Mouse (Mus musculus) limb, embryonic 15.5 days (tissue): Measurements from ENCODE around the gene Hes3. TPM values are rescaled to one million over a fixed set of nuclear protein-coding genes. Genes with fewer than 3 reads are reported as not detected.

Experiments
- ATAC-seq: fragments of 200-750 bp; cut with Nextera tagmentation; 2 replicates; pipeline ENCODE4 v1.8.0; 2017; ENCODE audit warnings: low read depth, moderate TSS enrichment; ENCODE audit not compliant: insufficient number of reproducible peaks, low FRiP score, low TSS enrichment
- H3K27ac ChIP-seq: fragments of 300-500 bp; sonication (generic); 2 replicates; pipeline ENCODE4 v1.5.1; 2015; ENCODE audit warnings: moderate library complexity, mild to moderate bottlenecking, inconsistent platforms
- H3K27me3 ChIP-seq: fragments of 300-500 bp; sonication (generic); 2 replicates; pipeline ENCODE4 v1.6.1; 2015; ENCODE audit warnings: inconsistent platforms
- H3K36me3 ChIP-seq: fragments of 300-500 bp; sonication (generic); 2 replicates; pipeline ENCODE4 v1.6.1; 2015; ENCODE audit warnings: inconsistent platforms
- H3K4me1 ChIP-seq: fragments of 300-500 bp; sonication (generic); 2 replicates; pipeline ENCODE4 v1.6.1; 2015; ENCODE audit warnings: inconsistent platforms
- H3K4me2 ChIP-seq: fragments of 300-500 bp; sonication (generic); 2 replicates; pipeline ENCODE4 v1.6.1; 2015; ENCODE audit warnings: mild to moderate bottlenecking, inconsistent platforms
- H3K4me3 ChIP-seq: fragments of 300-500 bp; sonication (generic); 2 replicates; pipeline ENCODE4 v1.5.1; 2015; ENCODE audit warnings: mild to moderate bottlenecking, inconsistent platforms
- H3K9ac ChIP-seq: fragments of 300-500 bp; sonication (generic); 2 replicates; pipeline ENCODE4 v1.6.1; 2015; ENCODE audit warnings: inconsistent platforms
- H3K9me3 ChIP-seq: fragments of 300-500 bp; sonication (generic); 2 replicates; pipeline ENCODE4 v1.6.1; 2016; ENCODE audit warnings: inconsistent platforms
- WGBS: fragments of 180-500 bp; shearing (Covaris S2); methylation state at CpG from one replicate; pipeline ENCODE4 v1.1.7; 2015; 5-methylcytosine and 5-hydroxymethylcytosine counted together
- polyA plus RNA-seq: library from polyadenylated mRNA; unstranded; fragments of >200 nt; fragmentation: Nextera tagmentation; extraction: Ambion mirVana; gene quantifications from 2 replicates; pipeline ENCODE4 v1.2.1, GENCODE M21; 2015

The Hes3 gene
- polyA plus RNA-seq, 1 experiment from 2014 or later: not detected

DNA sequence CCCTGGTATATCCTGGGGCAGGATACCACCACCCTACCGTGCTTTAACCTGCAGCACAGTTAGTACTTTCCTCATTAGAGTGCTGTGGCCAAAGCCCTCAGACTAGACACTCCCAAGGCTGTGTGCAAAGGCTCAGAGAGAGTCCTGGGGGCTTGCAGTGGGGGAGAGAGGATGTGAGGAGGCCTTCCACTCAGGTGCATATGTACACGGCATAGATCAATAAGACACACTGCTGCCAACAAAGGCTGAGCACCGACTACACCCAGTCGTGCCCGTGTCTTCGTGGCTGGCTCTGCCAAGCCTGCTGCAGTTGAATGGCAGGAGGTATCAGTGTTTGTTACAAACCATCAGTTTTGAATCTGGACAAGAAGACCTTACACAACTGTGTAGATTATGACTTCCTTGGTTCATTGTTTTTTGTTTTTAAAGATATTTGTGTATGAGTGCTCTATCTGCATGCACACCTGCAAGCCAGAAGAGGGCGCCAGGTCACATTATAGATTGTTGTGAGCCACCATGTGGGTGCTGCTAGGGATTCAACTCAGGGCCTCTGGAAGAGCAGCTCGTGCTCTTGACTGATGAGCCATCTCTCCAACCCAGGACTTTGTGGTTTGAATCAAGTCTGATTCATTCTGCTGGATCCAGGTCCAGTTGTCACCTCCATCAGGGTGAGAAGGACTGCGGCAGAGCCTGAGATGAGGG, 26.4 kb downstream of the Hes3 start:
- H3K4me1 ChIP-seq: peaks cover 54% of the 10 kb centered on the region
- 88% methylated on average over 9 of the region's 9 CpGs for WGBS
- H3K9ac ChIP-seq: no peak overlapping the region
- no peak for ATAC-seq
- H3K27ac ChIP-seq: no peak overlapping the region
- H3K9me3 ChIP-seq: no peaks in the 10 kb centered on the region
- no peak overlapping the region for H3K4me2 ChIP-seq
- H3K27me3 ChIP-seq: no peaks in the 10 kb centered on the region
- peaks cover 3% of the 10 kb centered on the region for H3K36me3 ChIP-seq
- H3K4me3 ChIP-seq: no peak overlapping the region

DNA sequence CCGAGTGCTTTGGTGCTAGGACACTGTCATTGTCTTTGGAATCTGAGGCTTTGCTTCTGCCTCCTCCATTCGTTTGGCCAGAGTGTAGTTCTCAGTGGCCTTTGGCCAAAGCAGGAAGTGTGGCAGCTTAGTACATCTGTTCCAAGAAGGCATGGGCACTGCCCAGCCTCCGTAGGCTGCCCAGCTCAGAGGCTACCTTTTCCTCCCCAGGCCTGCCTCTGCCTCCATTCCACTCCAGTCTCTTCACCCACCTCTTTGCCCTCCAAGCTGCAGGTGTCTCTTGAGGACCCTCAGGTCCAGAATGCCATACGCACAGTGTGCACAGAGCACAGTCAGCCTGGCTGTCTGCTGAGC, 27.3 kb downstream of the Hes3 start:
- H3K4me2 ChIP-seq: no peak overlapping the region
- H3K4me1 ChIP-seq: peaks cover 54% of the 10 kb centered on the region

DNA sequence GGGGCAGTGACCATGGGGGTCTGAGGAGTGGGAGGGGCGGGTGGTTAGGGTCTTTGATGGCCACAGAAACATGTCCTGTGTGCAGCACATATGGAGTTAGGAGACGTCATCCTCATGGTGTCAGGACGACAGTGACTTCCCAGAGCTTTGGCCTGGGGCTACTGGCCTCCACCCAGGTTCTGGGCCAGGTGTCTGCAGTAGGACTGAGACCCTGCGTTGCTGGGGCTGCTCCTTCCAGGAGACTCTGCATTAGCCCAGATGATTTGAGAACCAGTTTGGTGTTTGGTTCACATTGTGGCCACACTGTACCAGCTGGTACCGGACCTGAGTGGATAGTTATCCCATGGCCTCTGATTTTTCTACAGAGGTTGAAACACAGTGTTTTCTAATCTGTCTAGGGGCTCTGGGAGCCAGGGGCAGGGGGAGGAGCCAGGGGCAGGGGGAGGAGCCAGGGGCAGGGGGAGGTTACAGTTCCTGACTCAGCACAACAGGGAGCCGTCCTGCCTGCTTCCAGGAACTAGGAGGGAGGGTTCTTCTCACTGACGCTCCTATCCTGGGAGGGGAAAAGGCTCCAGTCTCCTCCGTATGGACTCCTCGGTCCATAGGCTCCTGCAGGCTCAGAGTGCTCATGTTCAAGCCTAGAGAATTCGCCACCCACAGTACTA, 27.8 kb downstream of the Hes3 start:
- WGBS: 34% methylated on average over 10 of the region's 10 CpGs
- no peak overlapping the region for H3K4me2 ChIP-seq

More for the DNA sequence above, 27.3 kb downstream of the Hes3 start:
- Histone ChIP-seq H3K4me3 (no peak overlapping the region), H3K9me3 (no peaks in the 10 kb centered on the region), H3K27me3 (no peaks in the 10 kb centered on the region), H3K9ac (no peak overlapping the region), H3K27ac (no peak overlapping the region), H3K36me3 (peaks cover 3% of the 10 kb centered on the region)
- 51% methylated on average over 4 of the region's 4 CpGs for WGBS
- ATAC-seq: no peak

DNA sequence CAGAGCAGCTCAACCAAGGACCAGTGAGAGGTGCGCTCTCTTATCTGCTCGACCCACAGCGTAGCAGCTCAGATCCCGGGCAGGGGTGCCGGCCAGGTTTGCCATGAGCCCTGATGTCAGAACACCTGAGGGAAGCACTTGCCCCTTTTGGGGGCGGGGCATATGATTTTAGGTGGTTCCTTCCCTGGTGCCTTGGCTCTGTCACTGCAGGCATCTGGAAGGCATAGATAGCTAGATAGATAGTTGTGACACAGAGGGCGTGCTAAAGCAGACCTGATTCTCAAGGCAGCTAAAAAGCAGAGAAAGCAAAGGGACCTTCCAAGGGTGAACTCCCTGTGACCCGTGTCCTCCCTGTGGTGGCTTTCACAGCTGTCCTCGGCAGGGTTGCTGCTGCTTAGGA, 28.4 kb downstream of the Hes3 start:
- H3K9me3 ChIP-seq: no peaks in the 10 kb centered on the region
- H3K4me2 ChIP-seq: no peak overlapping the region
- WGBS: 55% methylated on average over 9 of the region's 9 CpGs
- H3K36me3 ChIP-seq: peaks cover 3% of the 10 kb centered on the region
- H3K9ac ChIP-seq: no peak overlapping the region
- H3K27me3 ChIP-seq: no peaks in the 10 kb centered on the region
- no peak for ATAC-seq
- H3K27ac ChIP-seq: no peak overlapping the region
- H3K4me3 ChIP-seq: no peak overlapping the region
- peaks cover 54% of the 10 kb centered on the region for H3K4me1 ChIP-seq

More for the DNA sequence above, 27.8 kb downstream of the Hes3 start:
- Histone ChIP-seq H3K4me1 (peaks cover 54% of the 10 kb centered on the region), H3K27ac (no peak overlapping the region), H3K9me3 (no peaks in the 10 kb centered on the region), H3K27me3 (no peaks in the 10 kb centered on the region), H3K9ac (no peak overlapping the region), H3K36me3 (peaks cover 3% of the 10 kb centered on the region), H3K4me3 (no peak overlapping the region)
- ATAC-seq: no peak

DNA sequence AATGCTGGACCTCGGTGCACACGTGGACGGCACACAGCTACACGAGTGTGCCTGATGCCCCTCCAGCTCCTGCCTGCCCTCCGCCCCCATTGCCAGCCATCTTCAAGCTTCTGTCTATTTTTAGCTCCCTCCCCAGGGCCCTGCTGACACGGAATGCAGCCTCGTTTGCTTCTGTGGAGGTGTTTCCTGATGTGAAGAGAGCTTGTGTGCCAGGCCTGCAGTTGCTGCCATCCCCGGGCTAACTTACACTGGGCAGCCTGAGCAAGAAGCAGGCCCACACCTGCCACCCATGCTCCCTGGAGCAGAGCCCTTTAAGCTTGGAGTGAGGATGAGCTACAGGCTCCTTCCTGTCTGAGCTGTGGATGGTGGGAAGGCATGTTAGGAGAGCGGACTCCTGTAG, 29.3 kb downstream of the Hes3 start:
- H3K4me3 ChIP-seq: no peak overlapping the region
- H3K4me1 ChIP-seq: peaks cover 46% of the 10 kb centered on the region
- H3K27ac ChIP-seq: peak overlapping the region; percentile 7; the same call in 1 of the 2 replicates
- H3K36me3 ChIP-seq: peaks cover 3% of the 10 kb centered on the region
- no peaks in the 10 kb centered on the region for H3K9me3 ChIP-seq
- 56% methylated on average over 9 of the region's 9 CpGs for WGBS
- no peaks in the 10 kb centered on the region for H3K27me3 ChIP-seq
- no peak for ATAC-seq
- no peak overlapping the region for H3K4me2 ChIP-seq
- H3K9ac ChIP-seq: no peak overlapping the region

DNA sequence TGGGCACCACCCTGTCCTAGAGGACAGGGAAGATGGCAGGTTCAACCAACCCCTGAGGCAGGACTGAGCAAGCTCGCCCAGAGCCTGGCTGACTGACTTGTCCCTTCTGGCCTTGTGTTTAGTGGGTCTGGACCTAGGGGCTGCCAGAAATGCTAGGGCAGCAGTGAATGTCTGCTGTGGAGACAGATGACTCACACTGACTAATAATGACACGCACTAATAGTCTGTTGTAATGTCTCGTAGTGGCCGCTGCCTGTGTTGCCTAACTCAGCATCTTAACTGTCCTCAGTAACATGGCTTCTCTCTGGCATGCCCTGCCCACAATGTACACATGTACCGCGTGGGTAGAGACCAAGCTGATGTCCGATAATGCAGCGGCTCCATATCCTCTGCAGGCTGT, 31.0 kb downstream of the Hes3 start:
- Histone ChIP-seq H3K4me2 (no peak overlapping the region), H3K4me1 (peaks cover 36% of the 10 kb centered on the region), H3K4me3 (no peak overlapping the region), H3K9ac (no peak overlapping the region), H3K27me3 (no peaks in the 10 kb centered on the region), H3K9me3 (no peaks in the 10 kb centered on the region), H3K27ac (no peak overlapping the region), H3K36me3 (peaks cover 3% of the 10 kb centered on the region)
- 87% methylated on average over 8 of the region's 8 CpGs for whole genome bisulfite sequencing
- no peak for ATAC-seq

DNA sequence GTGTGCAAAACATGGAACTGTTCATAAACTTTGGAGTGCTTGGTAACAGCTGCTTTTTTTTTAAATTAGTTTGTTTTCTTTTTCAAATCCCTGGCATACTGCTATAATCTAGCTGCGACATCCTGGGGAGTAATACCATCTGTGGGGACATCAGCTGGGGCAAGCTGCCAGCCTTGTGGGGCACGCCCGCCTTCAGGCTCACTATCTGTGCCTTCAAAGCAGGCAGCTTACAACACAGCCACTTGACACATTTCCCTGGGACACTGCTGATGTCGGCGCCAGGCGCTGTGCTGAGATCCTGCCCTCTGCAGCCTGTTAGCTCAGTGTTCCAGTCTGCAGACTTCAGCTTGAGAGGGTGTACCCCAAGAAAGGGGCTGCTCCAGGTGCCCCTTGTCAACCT, 34.4 kb downstream of the Hes3 start:
- ATAC-seq: no peak
- no peaks in the 10 kb centered on the region for H3K9me3 ChIP-seq
- 45% methylated on average over 6 of the region's 6 CpGs for WGBS
- no peak overlapping the region for H3K4me3 ChIP-seq
- no peak overlapping the region for H3K9ac ChIP-seq
- H3K4me1 ChIP-seq: peaks cover 7% of the 10 kb centered on the region
- H3K27me3 ChIP-seq: no peaks in the 10 kb centered on the region
- H3K4me2 ChIP-seq: no peak overlapping the region
- no peak overlapping the region for H3K27ac ChIP-seq
- peaks cover 3% of the 10 kb centered on the region; the same call in 1 of the 2 replicates for H3K36me3 ChIP-seq

DNA sequence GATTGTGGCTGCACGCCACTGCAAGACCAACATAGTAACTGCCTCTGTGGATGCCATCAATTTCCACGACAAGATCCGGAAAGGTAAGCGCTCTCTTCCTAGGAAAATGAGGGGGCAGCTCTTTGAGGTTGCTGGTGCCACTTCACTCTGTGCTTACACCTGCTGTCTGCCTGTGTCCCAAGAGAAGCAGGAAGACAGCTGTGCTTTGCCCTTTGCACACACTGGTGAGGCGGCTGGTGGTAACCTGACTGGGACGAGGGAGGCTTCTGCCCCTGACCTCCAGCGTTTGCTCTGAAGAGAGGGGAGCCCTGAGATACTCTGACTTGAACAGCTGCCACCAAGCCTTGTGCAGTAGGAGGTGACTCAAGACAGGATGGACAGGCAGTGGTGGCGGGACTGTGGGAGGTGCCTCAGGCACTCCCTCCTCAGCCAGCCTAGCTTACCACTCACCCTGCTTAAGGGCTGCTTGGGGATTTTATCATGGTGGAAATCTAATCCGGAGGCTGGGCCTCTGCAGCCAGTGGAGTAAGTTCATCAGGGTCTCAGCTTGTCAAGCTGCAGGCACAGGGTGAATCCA, 38.2 kb downstream of the Hes3 start:
- H3K4me3 ChIP-seq: no peak overlapping the region
- H3K9ac ChIP-seq: no peak overlapping the region
- H3K27me3 ChIP-seq: no peaks in the 10 kb centered on the region
- H3K4me1 ChIP-seq: no peaks in the 10 kb centered on the region; the same call in 1 of the 2 replicates
- WGBS: 77% methylated on average over 9 of the region's 9 CpGs
- no peak overlapping the region for H3K27ac ChIP-seq
- H3K36me3 ChIP-seq: no peaks in the 10 kb centered on the region
- H3K4me2 ChIP-seq: no peak overlapping the region
- ATAC-seq: peak; percentile 62; the same call in 1 of the 2 replicates
- H3K9me3 ChIP-seq: no peaks in the 10 kb centered on the region

DNA sequence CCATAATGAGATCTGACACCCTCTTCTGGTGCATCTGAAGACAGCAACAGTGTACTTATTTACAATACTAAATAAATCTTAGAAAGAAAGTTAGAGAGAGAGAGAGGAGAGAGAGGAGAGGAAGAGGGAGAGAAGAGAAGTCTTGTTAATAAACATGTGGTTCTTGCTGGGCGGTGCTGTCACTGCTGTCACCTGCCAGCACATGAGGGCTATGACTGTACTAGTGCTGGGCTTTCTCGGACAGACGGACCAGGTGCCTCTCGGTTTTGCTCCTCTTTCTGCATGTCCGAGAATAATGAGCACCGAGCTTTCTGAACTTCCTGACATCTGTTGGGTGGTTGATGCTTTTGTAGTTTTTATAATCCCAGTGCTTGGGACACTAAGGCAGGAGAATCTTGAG, 40.8 kb downstream of the Hes3 start:
- Histone ChIP-seq H3K4me2 (no peak overlapping the region), H3K9ac (no peak overlapping the region), H3K4me1 (no peaks in the 10 kb centered on the region), H3K4me3 (no peak overlapping the region), H3K27me3 (no peaks in the 10 kb centered on the region), H3K36me3 (no peaks in the 10 kb centered on the region), H3K9me3 (no peaks in the 10 kb centered on the region), H3K27ac (no peak overlapping the region)
- WGBS: 83% methylated on average over 6 of the region's 6 CpGs
- no peak for ATAC-seq

DNA sequence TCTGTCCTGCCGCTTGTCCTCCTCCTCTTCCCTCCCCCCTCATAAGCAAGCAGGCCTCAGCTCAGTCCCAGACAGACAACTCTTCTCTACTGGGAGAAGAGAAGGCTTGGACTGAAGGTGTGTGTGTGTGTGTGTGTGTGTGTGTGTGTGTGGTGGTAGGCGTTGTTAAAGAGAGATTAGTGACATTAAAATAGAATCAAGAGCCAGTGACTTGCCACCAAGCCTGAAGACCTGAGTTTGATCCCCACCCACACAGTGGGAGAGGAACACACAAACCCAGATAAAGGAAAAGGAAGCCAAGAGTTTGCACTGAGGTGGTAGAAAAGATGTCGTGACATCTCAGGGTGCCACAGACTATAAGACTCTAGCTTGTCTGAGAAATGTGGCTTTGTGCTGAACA, 44.3 kb downstream of the Hes3 start:
- ATAC-seq: no peak
- WGBS: 76% methylated on average over 3 of the region's 3 CpGs
- H3K27me3 ChIP-seq: no peaks in the 10 kb centered on the region
- H3K36me3 ChIP-seq: no peaks in the 10 kb centered on the region
- no peaks in the 10 kb centered on the region for H3K4me1 ChIP-seq
- H3K9ac ChIP-seq: no peak overlapping the region
- H3K4me3 ChIP-seq: no peak overlapping the region
- no peak overlapping the region for H3K4me2 ChIP-seq
- no peaks in the 10 kb centered on the region for H3K9me3 ChIP-seq
- no peak overlapping the region for H3K27ac ChIP-seq

DNA sequence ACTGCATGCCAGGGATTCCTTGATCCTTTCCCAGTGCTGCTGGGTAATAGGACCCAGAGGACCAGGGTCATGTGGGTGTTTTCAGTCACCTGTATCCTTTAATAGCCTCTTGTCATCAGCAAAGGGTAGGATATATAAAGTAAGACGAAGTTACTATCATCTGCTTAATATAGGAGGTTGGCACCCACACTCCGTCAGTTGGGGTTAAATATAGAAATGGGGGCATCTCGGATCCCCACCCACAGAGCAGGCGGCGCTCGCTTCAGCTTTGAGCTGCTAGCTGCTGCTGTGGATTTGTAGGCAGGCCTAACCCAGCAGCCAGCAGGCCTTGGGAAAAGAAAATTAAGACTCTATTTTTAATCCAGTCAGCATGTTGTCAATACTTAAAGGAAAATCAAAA, 45.5 kb downstream of the Hes3 start:
- no peak for ATAC-seq

More for the DNA sequence above, 45.5 kb downstream of the Hes3 start:
- H3K27ac ChIP-seq: no peak overlapping the region
- no peak overlapping the region for H3K4me2 ChIP-seq
- 68% methylated on average over 6 of the region's 6 CpGs for WGBS
- no peaks in the 10 kb centered on the region for H3K36me3 ChIP-seq
- H3K9me3 ChIP-seq: no peaks in the 10 kb centered on the region
- H3K9ac ChIP-seq: no peak overlapping the region
- H3K4me3 ChIP-seq: no peak overlapping the region
- no peaks in the 10 kb centered on the region for H3K4me1 ChIP-seq
- H3K27me3 ChIP-seq: no peaks in the 10 kb centered on the region
